Mouse (Mus musculus): ENCODE results near the gene Slc30a2. TPM values are rescaled to one million over a fixed set of nuclear protein-coding genes. Genes with fewer than 3 reads are reported as not detected.
"Not testable (repeated sequence)": the region's sequence is repeated elsewhere in the genome, so short reads cannot be mapped to it uniquely, and the experiment has no call there.

Gene Slc30a2
- polyA plus RNA-seq, 1 experiment from 2014 or later = 0.10 TPM

DNA sequence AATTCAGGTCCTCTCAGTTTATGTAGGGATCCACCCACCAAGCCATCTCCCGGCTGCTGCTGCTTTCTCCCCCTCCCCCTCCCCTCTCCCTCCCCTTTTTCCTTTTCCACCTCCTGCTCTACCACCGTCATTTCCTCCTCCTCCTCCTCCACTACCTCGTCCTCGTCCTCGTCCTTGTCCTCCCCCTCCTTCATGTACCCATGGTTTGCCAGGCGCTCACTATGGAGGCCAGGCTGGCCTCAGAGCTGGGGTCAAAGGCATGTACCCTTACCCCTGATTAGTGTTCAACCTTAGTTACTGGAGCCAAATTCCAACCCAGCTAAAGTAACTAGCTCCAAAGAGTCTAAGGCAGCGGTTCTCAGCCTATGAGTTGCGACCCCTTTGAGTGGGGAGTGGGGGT, 14.8 kb upstream of the Slc30a2 start:
- Histone ChIP-seq H3K4me1 (peaks cover 17% of the 10 kb centered on the region), H3K36me3 (no peaks in the 10 kb centered on the region), H3K4me3 (no peak overlapping the region), H3K9me3 (replicated peaks) (no peaks in the 10 kb centered on the region), H3K27me3 (ENCODE audit: low read depth, poor library complexity, severe bottlenecking) (no peaks in the 10 kb centered on the region), H3K27ac (replicated peaks) (no peak overlapping the region)
- DNase-seq (ENCODE audit: low spot score) = no peak
- WGBS = 71% methylated on average over 8 of the region's 8 CpGs

- Histone ChIP-seq H3K27ac (replicated peaks) (no peak overlapping the region), H3K27me3 (ENCODE audit: low read depth, poor library complexity, severe bottlenecking) (no peaks in the 10 kb centered on the region), H3K4me3 (no peak overlapping the region), H3K9me3 (replicated peaks) (no peaks in the 10 kb centered on the region), H3K36me3 (no peaks in the 10 kb centered on the region), H3K4me1 (peaks cover 17% of the 10 kb centered on the region)
- WGBS = 88% methylated on average over 8 of the region's 8 CpGs
- DNase-seq (ENCODE audit: low spot score) = no peak
Measured at GRCm38 (mm10) chr4:134328832-134329231, 14.1 kb upstream of the Slc30a2 start.

- WGBS = 67% methylated on average over 5 of the region's 5 CpGs
- no peaks in the 10 kb centered on the region for H3K36me3 ChIP-seq
- no peaks in the 10 kb centered on the region for H3K9me3 ChIP-seq (replicated peaks)
- no peak for DNase-seq (ENCODE audit: low spot score)
- peaks cover 17% of the 10 kb centered on the region for H3K4me1 ChIP-seq
- no peak overlapping the region for H3K27ac ChIP-seq (replicated peaks)
- no peaks in the 10 kb centered on the region for H3K27me3 ChIP-seq (ENCODE audit: low read depth, poor library complexity, severe bottlenecking)
- no peak overlapping the region for H3K4me3 ChIP-seq
Measured at GRCm38 (mm10) chr4:134330281-134330680, 12.7 kb upstream of the Slc30a2 start.

GRCm38 (mm10) chr4:134341231-134341630, 1.8 kb upstream of the Slc30a2 start:
- H3K36me3 ChIP-seq; H3K9me3 ChIP-seq (replicated peaks); DNase-seq (ENCODE audit: low spot score); H3K4me3 ChIP-seq; H3K27ac ChIP-seq (replicated peaks): not testable (repeated sequence)
- Histone ChIP-seq H3K4me1 (peaks cover 12% of the 10 kb centered on the region), H3K27me3 (ENCODE audit: low read depth, poor library complexity, severe bottlenecking) (peaks cover 60% of the 10 kb centered on the region)
- WGBS = 78% methylated on average over 6 of the region's 6 CpGs

DNA sequence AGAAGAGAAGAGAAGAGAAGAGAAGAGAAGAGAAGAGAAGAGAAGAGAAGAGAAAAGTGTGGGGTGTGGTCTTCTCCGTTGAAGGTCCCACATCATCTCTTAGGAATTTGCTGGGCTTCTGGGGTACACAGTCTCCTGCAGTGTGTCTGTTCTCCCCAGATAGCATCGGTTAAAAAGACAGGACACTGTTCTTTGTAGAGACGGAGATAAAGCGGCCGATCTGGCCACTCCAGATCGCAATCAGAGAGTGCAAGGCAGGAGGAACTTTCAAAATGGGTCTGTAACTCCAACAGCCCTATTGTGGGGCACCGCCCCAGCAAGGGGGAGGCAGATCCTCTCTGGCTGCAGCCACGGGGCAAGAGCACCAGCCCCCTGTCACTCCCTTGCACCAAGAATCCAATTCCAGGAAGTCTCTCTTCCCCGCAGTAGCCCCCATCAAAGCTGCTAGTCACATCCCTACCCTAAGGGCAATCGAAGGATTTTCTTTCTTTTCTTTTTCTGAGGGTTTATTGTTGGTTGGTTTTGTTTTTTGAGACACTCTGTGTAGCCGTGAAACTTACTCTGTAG, 685 bp upstream of the Slc30a2 start:
- H3K27me3 ChIP-seq (ENCODE audit: low read depth, poor library complexity, severe bottlenecking) = peaks cover 67% of the 10 kb centered on the region
- DNase-seq (ENCODE audit: low spot score) = no peak
- no peak overlapping the region for H3K4me3 ChIP-seq
- H3K4me1 ChIP-seq = peaks cover 12% of the 10 kb centered on the region
- no peaks in the 10 kb centered on the region for H3K36me3 ChIP-seq
- H3K27ac ChIP-seq (replicated peaks) = no peak overlapping the region
- H3K9me3 ChIP-seq (replicated peaks) = peaks cover 9% of the 10 kb centered on the region
- WGBS = 42% methylated on average over 11 of the region's 11 CpGs

- H3K36me3 ChIP-seq = no peaks in the 10 kb centered on the region
- 39% methylated on average over 3 of the region's 3 CpGs for WGBS
- H3K4me3 ChIP-seq = no peak overlapping the region
- no peak overlapping the region for H3K27ac ChIP-seq (replicated peaks)
- peaks cover 67% of the 10 kb centered on the region for H3K27me3 ChIP-seq (ENCODE audit: low read depth, poor library complexity, severe bottlenecking)
- H3K9me3 ChIP-seq (replicated peaks) = no peaks in the 10 kb centered on the region; the same call in none of the 2 replicates
- DNase-seq (ENCODE audit: low spot score) = no peak
- H3K4me1 ChIP-seq = peaks cover 12% of the 10 kb centered on the region
Measured at GRCm38 (mm10) chr4:134344620-134345019, 1.6 kb downstream of the Slc30a2 start.

DNA sequence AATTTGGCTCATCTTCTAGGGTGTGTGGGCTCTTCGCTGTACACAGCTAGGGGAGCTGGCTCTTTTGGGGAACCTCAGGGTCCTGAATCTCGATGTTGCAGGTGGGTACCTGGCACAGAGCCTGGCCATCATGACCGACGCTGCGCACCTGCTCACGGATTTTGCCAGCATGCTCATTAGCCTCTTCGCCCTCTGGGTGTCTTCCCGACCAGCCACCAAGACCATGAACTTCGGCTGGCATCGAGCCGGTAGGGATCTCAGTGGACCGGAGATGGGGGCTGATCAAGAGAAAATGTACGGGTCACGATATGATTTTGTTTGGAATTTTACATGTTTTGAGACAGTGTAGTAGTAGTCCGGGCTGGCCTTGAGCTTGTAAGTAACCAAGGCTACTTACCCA, 2.8 kb downstream of the Slc30a2 start:
- DNase-seq (ENCODE audit: low spot score) = no peak
- 93% methylated on average over 15 of the region's 15 CpGs for WGBS

DNA sequence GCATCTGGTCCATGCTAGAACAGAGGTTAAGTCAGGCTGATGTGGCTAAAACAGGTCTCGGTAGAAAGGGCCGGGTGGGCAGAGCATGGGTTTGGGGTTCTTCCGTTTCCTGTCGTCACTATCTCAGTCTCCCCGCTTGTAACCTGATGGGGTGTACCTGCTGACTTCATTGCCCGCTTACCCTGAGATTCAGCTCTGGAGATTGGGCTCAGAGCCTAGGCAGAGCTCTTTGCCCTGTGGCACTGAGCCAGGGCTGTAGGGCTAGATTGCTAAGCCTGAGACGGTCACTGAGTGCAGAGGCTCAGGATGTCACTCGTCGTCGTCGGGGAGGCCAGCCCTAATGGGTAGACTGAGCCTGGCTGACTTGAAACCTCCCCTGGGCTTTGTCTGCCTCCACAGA, 5.1 kb downstream of the Slc30a2 start:
- Histone ChIP-seq H3K27me3 (ENCODE audit: low read depth, poor library complexity, severe bottlenecking) (peaks cover 39% of the 10 kb centered on the region), H3K9me3 (replicated peaks) (no peaks in the 10 kb centered on the region), H3K4me3 (no peak overlapping the region), H3K4me1 (peaks cover 26% of the 10 kb centered on the region), H3K27ac (replicated peaks) (no peak overlapping the region), H3K36me3 (no peaks in the 10 kb centered on the region)
- DNase-seq (ENCODE audit: low spot score) = no peak
- 81% methylated on average over 11 of the region's 11 CpGs for WGBS

More for the DNA sequence above, 2.8 kb downstream of the Slc30a2 start:
- no peak overlapping the region for H3K4me3 ChIP-seq
- H3K4me1 ChIP-seq = peaks cover 12% of the 10 kb centered on the region
- peaks cover 61% of the 10 kb centered on the region for H3K27me3 ChIP-seq (ENCODE audit: low read depth, poor library complexity, severe bottlenecking)
- H3K27ac ChIP-seq (replicated peaks) = no peak overlapping the region
- H3K9me3 ChIP-seq (replicated peaks) = no peaks in the 10 kb centered on the region; the same call in none of the 2 replicates
- no peaks in the 10 kb centered on the region for H3K36me3 ChIP-seq

DNA sequence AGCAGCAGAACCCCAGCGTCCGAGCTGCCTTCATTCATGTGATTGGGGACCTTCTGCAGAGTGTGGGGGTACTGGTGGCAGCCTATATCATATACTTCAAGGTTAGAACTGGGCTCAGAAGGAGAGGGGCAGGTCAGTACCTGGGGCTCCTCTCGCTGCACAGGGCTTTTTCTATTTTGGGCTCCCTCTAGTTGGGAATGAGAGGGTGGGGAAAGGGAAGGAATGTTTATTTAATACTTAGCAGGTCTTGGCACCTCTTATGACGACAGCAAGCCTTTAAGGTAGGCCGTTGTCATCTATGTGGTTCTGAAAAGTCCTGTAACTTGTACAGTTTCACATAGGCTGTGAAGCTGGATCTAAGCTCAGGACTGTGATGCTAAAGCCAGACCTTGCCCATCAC, 5.6 kb downstream of the Slc30a2 start:
- Histone ChIP-seq H3K9me3 (replicated peaks) (no peaks in the 10 kb centered on the region), H3K27me3 (ENCODE audit: low read depth, poor library complexity, severe bottlenecking) (peaks cover 34% of the 10 kb centered on the region), H3K4me3 (no peak overlapping the region), H3K36me3 (no peaks in the 10 kb centered on the region), H3K4me1 (peaks cover 22% of the 10 kb centered on the region), H3K27ac (replicated peaks) (no peak overlapping the region)
- DNase-seq (ENCODE audit: low spot score) = no peak
- WGBS = 86% methylated on average over 5 of the region's 5 CpGs

DNA sequence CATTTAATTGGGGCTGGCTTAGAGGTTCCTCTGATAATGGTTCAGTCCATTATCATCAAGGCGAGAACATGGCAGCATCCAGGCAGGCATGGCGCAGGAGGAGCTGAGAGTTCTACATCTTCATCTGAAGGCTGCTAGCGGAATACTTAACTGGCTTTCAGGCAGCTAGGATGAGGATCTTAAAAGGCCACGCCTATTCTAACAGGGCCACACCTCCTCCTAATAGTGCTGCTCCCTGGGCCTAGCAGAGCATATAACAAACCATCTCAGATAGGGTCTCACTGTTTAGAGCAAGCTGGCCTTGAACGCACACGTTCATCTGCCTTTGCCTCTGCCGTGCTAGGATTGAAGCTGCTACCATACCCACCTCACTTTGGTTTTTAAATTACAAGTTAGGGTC, 6.8 kb downstream of the Slc30a2 start:
- Histone ChIP-seq H3K4me1 (peaks cover 17% of the 10 kb centered on the region), H3K9me3 (replicated peaks) (no peaks in the 10 kb centered on the region), H3K27me3 (ENCODE audit: low read depth, poor library complexity, severe bottlenecking) (peaks cover 21% of the 10 kb centered on the region), H3K4me3 (no peak overlapping the region), H3K27ac (replicated peaks) (no peak overlapping the region), H3K36me3 (no peaks in the 10 kb centered on the region)
- no peak for DNase-seq (ENCODE audit: low spot score)
- WGBS = 88% methylated on average over 7 of the region's 7 CpGs

DNA sequence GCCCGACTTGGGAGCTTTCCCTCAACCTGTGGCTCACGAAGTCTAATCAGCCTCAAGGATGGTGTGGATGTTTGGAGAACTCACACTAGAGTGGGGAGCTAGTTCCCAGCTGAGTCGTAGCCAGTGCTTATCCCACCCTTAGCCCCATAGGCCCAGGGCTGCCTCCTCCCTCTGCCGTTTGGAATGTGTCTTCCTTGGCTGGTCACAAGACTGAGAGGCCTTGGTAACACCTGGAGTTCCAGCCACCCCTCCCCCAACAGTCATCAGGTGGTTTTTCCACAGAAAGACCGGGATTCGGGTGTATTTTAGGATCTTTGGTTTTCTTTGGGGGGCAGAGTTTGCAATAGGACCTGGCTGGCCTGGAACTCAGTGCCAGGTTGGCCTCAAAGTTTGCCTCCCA, 7.7 kb downstream of the Slc30a2 start:
- no peaks in the 10 kb centered on the region for H3K9me3 ChIP-seq (replicated peaks)
- H3K4me1 ChIP-seq = peaks cover 17% of the 10 kb centered on the region
- DNase-seq (ENCODE audit: low spot score) = no peak
- H3K27ac ChIP-seq (replicated peaks) = no peak overlapping the region
- no peaks in the 10 kb centered on the region for H3K36me3 ChIP-seq
- peaks cover 14% of the 10 kb centered on the region for H3K27me3 ChIP-seq (ENCODE audit: low read depth, poor library complexity, severe bottlenecking)
- no peak overlapping the region for H3K4me3 ChIP-seq
- 91% methylated on average over 6 of the region's 6 CpGs for WGBS

- Histone ChIP-seq H3K27me3 (ENCODE audit: low read depth, poor library complexity, severe bottlenecking) (peaks cover 10% of the 10 kb centered on the region), H3K4me1 (peaks cover 17% of the 10 kb centered on the region), H3K4me3 (no peak overlapping the region), H3K36me3 (no peaks in the 10 kb centered on the region), H3K27ac (replicated peaks) (peak overlapping the region; percentile 55; the same call in 1 of the 2 replicates), H3K9me3 (replicated peaks) (no peaks in the 10 kb centered on the region)
- DNase-seq (ENCODE audit: low spot score) = no peak
- WGBS = 52% methylated on average over 18 of the region's 18 CpGs
Measured at GRCm38 (mm10) chr4:134351329-134352260, 8.6 kb downstream of the Slc30a2 start.

GRCm38 (mm10) chr4:134352261-134352707, 9.3 kb downstream of the Slc30a2 start:
- Histone ChIP-seq H3K27ac (replicated peaks) (peak overlapping the region; percentile 55; the same call in 1 of the 2 replicates), H3K9me3 (replicated peaks) (no peaks in the 10 kb centered on the region), H3K4me1 (peaks cover 21% of the 10 kb centered on the region), H3K4me3 (no peak overlapping the region), H3K27me3 (ENCODE audit: low read depth, poor library complexity, severe bottlenecking) (peaks cover 11% of the 10 kb centered on the region), H3K36me3 (no peaks in the 10 kb centered on the region)
- 69% methylated on average over 12 of the region's 12 CpGs for WGBS
- no peak for DNase-seq (ENCODE audit: low spot score)
